Mouse (Mus musculus) T-cell, adult 2 months (primary cell): ENCODE measurements around the gene Pa2g4.

Source experiments
- DNase-seq: peaks from one replicate; pipeline ENCODE4 v3.0.0; 2022; ENCODE audit warnings: low spot score

The Pa2g4 gene

GRCm38 (mm10) chr10:128535624-128536265 is 30.0 kb downstream of the Pa2g4 start:
- DNase-seq = no peak

DNA sequence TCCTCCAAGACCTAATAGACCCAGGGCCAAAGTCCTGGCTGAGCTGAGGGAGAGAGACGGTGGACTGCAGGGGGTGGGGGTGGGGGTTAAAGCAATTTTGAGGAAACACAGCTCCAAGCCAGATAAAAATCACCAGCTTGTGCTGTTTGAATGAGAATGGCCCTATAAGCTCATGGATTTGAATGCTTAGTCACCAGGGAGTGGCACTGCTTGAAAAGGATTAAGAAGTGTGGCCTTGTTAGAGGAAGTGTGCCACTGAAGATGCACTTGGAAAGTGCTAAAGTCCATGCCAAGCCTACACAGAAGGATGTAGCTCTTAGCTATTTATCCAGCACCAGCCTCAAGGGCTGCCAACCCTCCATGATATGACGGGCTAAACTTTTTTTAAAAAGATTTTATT is 30.6 kb downstream of the Pa2g4 start:
- DNase-seq = no peak

DNA sequence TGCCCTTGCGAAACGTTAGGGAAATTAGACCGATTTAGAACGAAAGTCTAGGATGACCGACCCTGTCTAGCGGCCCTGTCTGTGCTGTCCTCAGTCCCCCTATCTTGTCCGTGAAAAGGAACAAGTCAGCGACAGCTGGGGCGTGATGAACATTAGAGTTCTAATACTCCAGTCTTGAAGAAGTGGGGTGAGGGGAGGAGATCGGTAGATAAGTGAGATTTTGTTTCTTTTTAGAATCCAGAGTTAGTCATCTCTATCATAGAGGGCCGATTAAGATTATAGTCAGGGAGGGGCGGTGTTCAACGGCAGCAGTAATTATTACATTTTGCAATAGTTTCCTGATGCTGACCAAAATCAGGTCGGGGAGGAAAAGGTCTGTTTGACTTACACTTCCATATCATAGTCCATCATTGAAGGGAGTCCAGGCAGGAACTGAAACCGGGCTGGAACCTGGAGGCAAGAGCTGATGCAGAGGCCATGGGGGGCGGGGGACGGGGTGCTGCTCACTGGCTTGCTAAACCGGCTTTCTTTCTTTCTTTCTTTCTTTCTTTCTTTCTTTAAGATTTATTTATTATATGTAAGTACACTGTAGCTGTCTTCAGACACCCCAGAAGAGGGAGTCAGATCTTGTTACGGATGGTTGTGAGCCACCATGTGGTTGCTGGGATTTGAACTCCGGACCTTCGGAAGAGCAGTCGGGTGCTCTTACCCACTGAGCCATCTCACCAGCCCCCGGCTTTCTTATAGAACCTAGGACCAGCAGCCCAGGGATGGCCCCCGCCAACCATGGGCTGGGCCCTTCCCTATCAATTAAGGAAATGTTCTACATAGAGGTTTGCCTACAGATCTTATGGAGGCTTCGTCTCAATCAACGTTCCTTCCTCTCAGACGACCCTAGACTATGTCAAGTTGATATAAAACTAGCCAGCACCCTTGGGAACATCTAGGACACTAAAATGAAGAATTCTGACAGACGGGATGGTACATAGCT is 39.1 kb downstream of the Pa2g4 start:
- DNase-seq = no peak

DNA sequence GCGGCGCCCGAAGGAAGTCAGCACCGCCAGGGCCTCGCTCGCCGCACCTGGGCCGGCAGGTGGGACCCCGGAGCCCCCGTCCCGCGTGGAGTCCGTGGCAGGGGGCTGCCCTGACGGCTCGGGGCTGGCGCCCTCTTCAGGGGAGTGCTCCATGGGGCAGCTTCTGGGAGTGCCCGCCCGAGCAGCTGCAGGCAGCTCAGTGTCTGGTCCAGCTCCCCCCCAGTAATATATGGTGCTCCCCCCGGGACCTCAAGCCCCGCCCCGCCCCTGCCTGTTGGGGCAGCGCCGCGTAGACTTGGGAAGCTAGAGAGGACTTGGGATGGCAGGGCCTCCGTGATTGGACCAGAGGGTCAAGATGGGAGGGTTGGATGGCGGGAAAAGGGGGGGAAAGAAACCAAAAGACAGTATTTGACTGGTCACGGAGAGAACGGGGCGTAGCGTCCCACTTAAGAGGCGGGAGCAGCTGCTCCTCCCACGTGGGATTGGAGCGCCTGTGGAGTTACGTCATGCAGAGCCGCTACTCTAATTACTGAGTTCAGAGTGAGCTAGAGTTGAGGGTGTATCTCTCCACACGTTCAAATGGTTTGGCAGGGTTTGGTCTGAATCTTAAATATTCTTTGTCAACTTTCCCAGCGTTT is 40.0 kb downstream of the Pa2g4 start, which contains the start of gene Esyt1:
Gene Esyt1, minus strand, starts transcription at position 201 of the 638 bp plus-strand sequence.
- DNase-seq = peak; percentile 96

DNA sequence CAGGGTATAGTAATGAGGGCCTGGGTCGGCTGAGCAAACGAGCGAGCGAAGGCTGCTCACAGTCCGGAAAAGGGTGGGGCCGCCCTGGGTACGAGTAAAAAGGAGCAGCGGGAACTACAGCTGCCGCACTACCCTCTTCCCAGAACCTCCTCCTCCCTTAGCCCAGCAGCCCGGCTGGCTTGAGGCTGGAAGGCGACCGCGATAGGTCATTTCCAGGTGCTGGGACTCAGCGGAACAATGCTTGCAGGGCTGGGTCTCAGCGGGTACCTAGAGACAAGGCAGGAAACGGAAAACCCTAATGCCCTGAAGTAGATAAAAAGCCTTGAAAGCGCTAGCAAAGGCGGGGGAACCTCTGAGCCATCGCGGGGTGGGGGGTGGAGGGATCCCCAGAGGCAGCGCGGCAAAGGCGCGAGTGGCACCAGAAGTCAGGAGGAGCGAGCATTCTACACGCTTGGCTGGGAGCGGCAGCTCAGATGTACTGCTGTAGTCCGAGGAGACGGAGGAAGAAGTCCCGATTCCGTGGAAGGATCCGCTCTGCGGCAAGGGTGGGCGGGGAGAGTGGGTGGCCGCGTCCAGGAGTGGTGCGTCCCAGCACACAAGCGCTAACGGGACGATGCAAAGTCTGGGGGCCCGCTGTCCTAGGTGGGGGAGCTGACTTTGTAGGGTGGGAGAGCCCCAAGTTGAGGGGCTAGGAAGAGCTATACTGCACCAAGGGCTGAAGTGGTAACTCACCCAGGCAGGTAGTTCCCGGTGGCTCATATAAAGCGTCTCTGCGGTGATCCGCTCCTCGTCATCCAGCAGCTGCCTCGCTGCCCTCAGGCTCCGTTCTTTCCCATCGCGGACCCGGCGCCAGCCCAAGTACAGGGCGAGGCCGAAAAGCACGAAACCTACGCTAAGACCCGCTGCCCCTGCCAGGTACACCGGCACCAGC is 40.8 kb downstream of the Pa2g4 start:
- DNase-seq = peak; percentile 76

- DNase-seq = peak; percentile 29
Measured at GRCm38 (mm10) chr10:128524111-128524731, 41.6 kb downstream of the Pa2g4 start.

DNA sequence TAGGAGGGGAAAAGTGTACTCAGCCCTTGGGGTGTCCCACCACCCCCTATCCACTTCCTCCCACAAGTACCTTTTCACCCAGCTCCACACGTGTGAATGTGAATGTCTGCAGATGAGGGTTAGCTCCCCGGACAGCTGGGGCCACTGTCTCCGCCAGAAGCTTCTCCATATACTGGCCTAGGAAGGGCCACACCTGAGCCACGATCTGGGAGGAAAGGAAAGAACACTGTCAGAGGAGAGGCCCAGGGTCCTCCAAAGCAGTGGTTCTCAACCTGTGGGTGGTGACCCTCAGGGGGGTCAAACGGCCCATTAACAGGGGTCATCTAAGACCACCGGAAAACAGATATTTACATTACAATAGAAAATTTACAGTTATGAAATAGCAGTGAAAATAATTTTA is 43.4 kb downstream of the Pa2g4 start:
- no peak for DNase-seq

DNA sequence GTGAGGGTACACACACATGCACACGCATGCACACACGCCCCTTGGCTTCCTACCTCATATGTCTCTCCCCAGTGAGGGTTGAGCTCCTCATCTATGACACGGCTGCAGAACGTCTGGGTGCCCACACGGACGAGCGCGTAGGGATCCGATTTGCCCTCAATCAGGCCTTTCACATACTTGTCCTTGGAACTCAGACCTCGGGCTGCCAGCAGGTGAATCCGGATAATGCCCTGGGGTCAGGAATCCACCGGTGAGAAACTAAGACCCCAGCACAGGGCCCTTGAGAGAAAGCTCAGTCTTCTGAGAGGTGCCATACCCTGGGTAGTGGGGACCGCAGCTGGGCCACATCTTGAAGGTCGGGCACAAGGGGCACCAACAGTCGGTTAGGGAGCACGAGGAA is 45.2 kb downstream of the Pa2g4 start:
- DNase-seq = no peak

- DNase-seq = peak; percentile 48
Measured at GRCm38 (mm10) chr10:128518833-128519232, 47.0 kb downstream of the Pa2g4 start.

- DNase-seq = no peak
Measured at GRCm38 (mm10) chr10:128516677-128517076, 49.1 kb downstream of the Pa2g4 start.

DNA sequence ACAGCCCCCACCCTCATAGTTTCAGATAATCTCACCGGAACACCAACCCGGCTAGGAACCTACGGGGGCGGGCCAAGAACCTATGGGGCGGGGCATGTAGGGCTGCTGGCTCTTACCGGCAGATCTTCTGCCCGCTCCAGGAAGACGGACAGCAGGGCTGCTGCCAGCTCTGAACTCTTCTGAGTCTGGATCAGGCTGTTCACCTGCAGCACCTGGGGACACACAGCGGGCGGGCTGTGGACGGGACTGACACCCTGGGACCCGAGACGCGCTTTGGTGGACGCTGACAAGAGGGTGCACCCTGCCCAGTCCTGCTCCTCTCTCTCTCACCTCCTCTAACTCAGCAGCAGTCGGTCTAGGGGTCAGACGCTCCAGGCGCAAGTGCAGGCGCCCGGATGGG is 49.8 kb downstream of the Pa2g4 start:
- no peak for DNase-seq

GRCm38 (mm10) chr10:128515044-128515443 is 50.7 kb downstream of the Pa2g4 start:
- no peak for DNase-seq

DNA sequence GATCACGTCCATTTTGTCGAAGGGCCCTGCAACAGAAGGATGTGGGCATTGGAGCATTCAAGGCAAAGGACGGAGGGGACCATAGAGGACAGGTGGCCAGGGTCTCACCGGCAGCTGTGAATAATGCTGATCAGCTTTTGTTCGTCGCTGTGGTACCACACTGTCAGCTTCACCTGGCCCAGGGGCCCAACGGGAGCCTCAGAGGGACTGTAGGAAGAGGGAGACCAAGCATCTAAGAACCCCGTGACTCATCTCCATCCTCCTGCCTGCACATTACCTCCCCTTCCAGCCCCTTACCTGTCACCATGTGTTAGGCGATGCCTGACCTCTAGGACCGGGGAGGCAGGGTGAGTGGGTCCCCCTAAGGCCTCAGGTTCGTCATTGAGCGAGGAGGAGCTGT is 54.0 kb downstream of the Pa2g4 start:
- no peak for DNase-seq

DNA sequence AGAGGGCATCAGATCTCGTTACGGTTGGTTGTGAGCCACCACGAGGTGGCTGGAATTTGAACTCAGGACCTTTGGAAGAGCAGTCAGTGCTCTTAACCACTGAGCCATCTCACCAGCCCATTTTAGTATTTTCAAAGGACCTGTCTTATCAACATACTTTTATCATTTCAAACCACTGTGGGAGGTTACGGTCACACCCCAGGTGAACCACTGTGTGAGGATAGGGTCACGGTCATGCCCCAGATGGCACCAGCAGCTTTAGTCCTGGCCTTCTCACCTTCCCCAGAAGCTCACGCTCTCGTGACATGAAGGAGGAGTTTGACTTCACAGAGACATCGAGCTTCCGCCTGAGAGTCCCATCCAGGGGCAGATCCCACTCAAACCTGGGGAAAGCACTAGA is 54.6 kb downstream of the Pa2g4 start:
- DNase-seq = no peak

GRCm38 (mm10) chr10:128510301-128510700 is 55.5 kb downstream of the Pa2g4 start:
- no peak for DNase-seq

- DNase-seq = no peak
Measured at GRCm38 (mm10) chr10:128509831-128510230, 56.0 kb downstream of the Pa2g4 start.

DNA sequence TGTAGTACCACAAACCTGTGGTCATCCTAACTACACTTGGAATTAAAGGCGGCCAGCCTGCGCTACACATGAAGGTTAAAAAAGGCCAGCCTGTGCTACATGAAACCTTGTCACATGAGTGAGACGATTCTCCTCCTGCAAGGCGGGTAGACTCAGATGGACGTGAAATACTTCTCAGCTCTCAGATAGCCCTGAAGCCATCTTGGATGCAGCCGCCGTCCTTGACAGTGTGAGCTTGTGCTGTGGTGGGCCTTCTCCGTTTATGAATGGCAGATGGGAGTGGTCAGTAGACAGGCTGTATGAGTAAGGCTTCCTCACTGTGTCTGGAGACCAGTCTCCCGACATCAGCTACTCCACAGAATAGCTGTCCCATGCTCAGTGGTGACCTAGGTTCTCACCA is 56.6 kb downstream of the Pa2g4 start:
- DNase-seq = no peak

GRCm38 (mm10) chr10:128508260-128508659 is 57.5 kb downstream of the Pa2g4 start:
- DNase-seq = no peak
